Mouse (Mus musculus): ENCODE measurements around the gene Abca12. TPM values are rescaled to one million over a fixed set of nuclear protein-coding genes. Genes with fewer than 3 reads are reported as not detected.

Gene Abca12
- total RNA-seq, 2 experiments from 2014 or later, result 0.25 to 0.28 TPM

DNA sequence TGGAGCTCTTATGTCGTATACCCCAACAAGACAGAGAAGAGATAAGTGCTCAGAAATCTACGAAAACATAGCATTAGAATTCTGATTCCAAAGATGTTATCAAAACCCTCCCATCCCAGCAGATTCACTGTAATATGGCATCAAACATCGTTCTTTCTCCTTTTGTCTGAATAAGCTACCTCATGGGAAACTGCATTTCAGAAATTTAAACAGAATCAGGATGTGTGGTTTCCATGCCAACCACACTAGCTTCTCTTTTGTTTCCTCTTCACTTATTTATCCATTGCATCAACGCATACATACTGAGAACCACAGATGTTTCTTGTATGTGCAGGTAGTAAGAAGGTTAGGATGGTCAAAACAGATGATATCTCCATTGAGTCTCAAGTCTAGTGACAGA is 175.1 kb downstream of the Abca12 start:
- no peak for DNase-seq (ENCODE audit: low spot score in 2 of 2)
- intact Hi-C loops (cut with DNase I), result no loop called here

- intact Hi-C loops (cut with DNase I), result no loop called here
- DNase-seq (ENCODE audit: low spot score in 2 of 2), result no peak
Observed at GRCm38 (mm10) chr1:71235335-71235734, 179.4 kb downstream of the Abca12 start.

DNA sequence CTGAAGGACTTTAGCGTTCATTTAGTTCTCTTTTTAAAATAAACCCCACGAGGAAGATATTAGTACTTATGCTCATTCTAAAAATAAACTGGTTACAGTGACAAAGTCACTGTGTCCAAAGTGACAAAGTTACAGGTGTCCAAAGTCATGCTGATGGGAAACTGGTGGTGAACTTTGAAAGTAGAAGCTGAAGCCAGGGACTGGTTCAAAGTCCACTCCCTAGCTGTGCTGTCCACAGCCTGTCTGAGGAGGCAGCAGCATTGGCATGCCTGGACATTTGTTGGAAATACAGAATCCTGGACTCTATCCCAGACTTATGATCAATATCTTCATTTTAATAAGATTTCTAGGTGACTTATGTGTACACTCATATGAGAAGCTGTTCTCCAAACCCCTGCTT is 183.5 kb downstream of the Abca12 start:
- intact Hi-C loops (cut with DNase I), result no loop called here
- no peak for DNase-seq (ENCODE audit: low spot score in 2 of 2)

GRCm38 (mm10) chr1:71203581-71203980 is 211.1 kb downstream of the Abca12 start:
- no peak for DNase-seq (ENCODE audit: low spot score in 2 of 2)
- intact Hi-C loops (cut with DNase I), result no loop called here

- DNase-seq (ENCODE audit: low spot score in 2 of 2), result no peak
- intact Hi-C loops (cut with DNase I), result no loop called here
Observed at GRCm38 (mm10) chr1:71196191-71196590, 218.5 kb downstream of the Abca12 start.

GRCm38 (mm10) chr1:71195333-71195732 is 219.4 kb downstream of the Abca12 start:
- intact Hi-C loops (cut with DNase I), result no loop called here

DNA sequence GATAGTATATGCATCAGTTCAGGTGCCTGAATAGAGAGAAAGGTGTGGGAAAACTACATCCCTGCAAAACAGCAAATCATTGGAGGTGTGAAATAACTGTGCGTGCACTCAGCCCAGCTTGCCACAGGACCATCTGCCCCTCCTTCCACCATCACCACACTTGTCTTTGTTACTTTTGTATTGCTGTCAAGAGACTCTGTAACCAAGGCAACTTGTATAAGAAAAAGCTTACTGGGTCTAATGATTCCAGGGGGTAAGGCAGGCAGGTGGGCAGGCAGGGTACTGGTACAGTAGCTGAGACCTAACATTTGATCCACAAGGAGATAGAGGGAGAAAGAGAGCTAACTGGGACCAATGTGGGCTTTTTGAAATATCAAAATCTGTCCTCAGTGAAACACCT is 220.8 kb downstream of the Abca12 start:
- intact Hi-C loops (cut with DNase I), result no loop called here
- no peak for DNase-seq (ENCODE audit: low spot score in 2 of 2)

More at GRCm38 (mm10) chr1:71195333-71195732, 219.4 kb downstream of the Abca12 start:
- DNase-seq (ENCODE audit: low spot score in 2 of 2), result no peak

Other genes starting within 250 kb of the Abca12 start
- gene Atic, start 142.2 kb upstream of the Abca12 start, total RNA-seq (2021), result 10 to 100 TPM; 31.4 to 34.3 TPM
- 10 to 100 TPM; 48.9 to 52.3 TPM for gene Fn1, start 238.3 kb upstream of the Abca12 start, total RNA-seq (2021)

All from left cerebral cortex, postnatal 25 days (tissue).